Mouse (Mus musculus) embryonic facial prominence, embryonic 11.5 days (tissue): Measurements from ENCODE around the gene Hsf4. TPM values are rescaled to one million over a fixed set of nuclear protein-coding genes. Genes with fewer than 3 reads are reported as not detected.
A peak's percentile ranks its signal among the peaks of the same experiment; 100 is the strongest.

Experiments
- ATAC-seq: fragments of 200-750 bp; cut with Nextera tagmentation; replicated peaks from 2 replicates; pipeline ENCODE4 v1.8.0; 2017; ENCODE audit warnings: low read depth; ENCODE audit not compliant: insufficient number of reproducible peaks, low FRiP score, low TSS enrichment
- DNase-seq: peaks from one replicate; pipeline ENCODE4 v3.0.0-alpha.2; 2015; ENCODE audit warnings: low spot score
- H3K27ac ChIP-seq: fragments of 300-500 bp; sonication (generic); replicated peaks from 2 replicates; pipeline ENCODE4 v1.5.1; 2014; ENCODE audit warnings: mild to moderate bottlenecking, low read depth, low read length, control low read depth
- H3K27me3 ChIP-seq: fragments of 300-500 bp; sonication (generic); 2 replicates; pipeline ENCODE4 v1.6.1; 2014; ENCODE audit warnings: mild to moderate bottlenecking, low read length, moderate library complexity, mixed read lengths; ENCODE audit not compliant: control insufficient read depth, insufficient read depth
- H3K36me3 ChIP-seq: fragments of 300-500 bp; sonication (generic); replicated peaks from 2 replicates; pipeline ENCODE4 v1.6.1; 2014; ENCODE audit warnings: low read depth, mild to moderate bottlenecking, low read length, moderate library complexity, mixed read lengths; ENCODE audit not compliant: control insufficient read depth, insufficient read depth
- H3K4me1 ChIP-seq: fragments of 300-500 bp; sonication (generic); 2 replicates; pipeline ENCODE4 v1.6.1; 2014; ENCODE audit warnings: low read length, mixed read lengths; ENCODE audit not compliant: control insufficient read depth, insufficient read depth
- H3K4me2 ChIP-seq: fragments of 300-500 bp; sonication (generic); 2 replicates; pipeline ENCODE4 v1.6.1; 2014; ENCODE audit warnings: low read depth, mild to moderate bottlenecking, control low read depth, low read length, moderate library complexity
- H3K4me3 ChIP-seq: fragments of 300-500 bp; sonication (generic); 2 replicates; pipeline ENCODE4 v1.5.1; 2014; ENCODE audit warnings: low read depth, low read length, control low read depth
- H3K9ac ChIP-seq: fragments of 300-500 bp; sonication (generic); replicated peaks from 2 replicates; pipeline ENCODE4 v1.6.1; 2014; ENCODE audit warnings: mild to moderate bottlenecking, control low read depth, low read length
- H3K9me3 ChIP-seq: fragments of 300-500 bp; sonication (generic); replicated peaks from 2 replicates; pipeline ENCODE4 v1.6.1; 2016; ENCODE audit warnings: mild to moderate bottlenecking, low read length, inconsistent platforms, mixed read lengths; ENCODE audit not compliant: control insufficient read depth
- WGBS: fragments of 180-500 bp; shearing (Covaris S2); extraction: QIAGEN DNeasy Blood & Tissue Kit; methylation state at CpG from one replicate; pipeline ENCODE4 v1.1.7; 2014; 5-methylcytosine and 5-hydroxymethylcytosine counted together
- polyA plus RNA-seq: library from polyadenylated mRNA; unstranded; fragments of >200 nt; fragmentation: Nextera tagmentation; extraction: Ambion mirVana; gene quantifications from 2 replicates; pipeline ENCODE4 v1.2.1, GENCODE M21; 2014

Hsf4 gene
- polyA plus RNA-seq, 1 experiment from 2014 or later = 0.13 TPM

GRCm38 (mm10) chr8:105254152-105254965 lies 15.2 kb upstream of the Hsf4 start:
- peak; percentile 69 for ATAC-seq

GRCm38 (mm10) chr8:105254966-105255350 lies 14.6 kb upstream of the Hsf4 start, which contains the start of gene B3gnt9:
Gene B3gnt9, minus strand, starts transcription at chr8:105255153.
- Histone ChIP-seq H3K4me3 (peak within 1 kb of the TSS; percentile 63), H3K4me2 (peak within 1 kb of the TSS; percentile 99), H3K27ac (no peak within 1 kb of the TSS), H3K9me3 (no peaks in the 10 kb centered on the region), H3K27me3 (peaks cover 24% of the 10 kb centered on the region), H3K9ac (peak within 1 kb of the TSS; percentile 71), H3K36me3 (peaks cover 2% of the 10 kb centered on the region; the same call in 1 of the 2 replicates), H3K4me1 (peaks cover 7% of the 10 kb centered on the region)
- ATAC-seq = peak; percentile 31
- WGBS = 0% methylated on average over 14 of the region's 14 CpGs
- DNase-seq = peak; percentile 67

More at GRCm38 (mm10) chr8:105254152-105254965, 15.2 kb upstream of the Hsf4 start:
- Histone ChIP-seq H3K9me3 (no peaks in the 10 kb centered on the region), H3K27ac (no peak overlapping the region), H3K36me3 (peaks cover 2% of the 10 kb centered on the region; the same call in 1 of the 2 replicates), H3K4me3 (peak overlapping the region; percentile 63), H3K4me1 (peaks cover 5% of the 10 kb centered on the region; the same call in 1 of the 2 replicates), H3K4me2 (peak overlapping the region; percentile 99), H3K27me3 (peaks cover 18% of the 10 kb centered on the region), H3K9ac (peak overlapping the region; percentile 71)
- DNase-seq = peak; percentile 93
- WGBS = under 1% methylated on average over 68 of the region's 74 CpGs

GRCm38 (mm10) chr8:105257318-105258114 lies 12.1 kb upstream of the Hsf4 start:
- WGBS = 61% methylated on average over 7 of the region's 7 CpGs
- Histone ChIP-seq H3K9me3 (no peaks in the 10 kb centered on the region), H3K27ac (no peak overlapping the region), H3K9ac (no peak overlapping the region), H3K27me3 (peaks cover 34% of the 10 kb centered on the region), H3K36me3 (no peaks in the 10 kb centered on the region), H3K4me3 (no peak overlapping the region), H3K4me1 (peaks cover 7% of the 10 kb centered on the region), H3K4me2 (no peak overlapping the region)
- DNase-seq (no peak), ATAC-seq (no peak)

GRCm38 (mm10) chr8:105258911-105259720 lies 10.5 kb upstream of the Hsf4 start:
- Histone ChIP-seq H3K4me3 (peak overlapping the region; percentile 31), H3K36me3 (no peaks in the 10 kb centered on the region), H3K27me3 (peaks cover 45% of the 10 kb centered on the region), H3K4me2 (peak overlapping the region; percentile 75), H3K4me1 (peaks cover 7% of the 10 kb centered on the region), H3K9ac (0 out of 2 replicates have a peak overlapping the region, but pooled peaks have one; percentile 7), H3K27ac (no peak overlapping the region), H3K9me3 (no peaks in the 10 kb centered on the region)
- DNase-seq (peak; percentile 54), ATAC-seq (peak; percentile 46)
- WGBS = 2% methylated on average over 55 of the region's 55 CpGs

- peaks cover 4% of the 10 kb centered on the region for H3K4me1 ChIP-seq
- peak; percentile 88 for DNase-seq
- no peaks in the 10 kb centered on the region for H3K36me3 ChIP-seq
- peaks cover 45% of the 10 kb centered on the region for H3K27me3 ChIP-seq
- H3K4me3 ChIP-seq = peak overlapping the region; percentile 31
- peak; percentile 11 for ATAC-seq
- H3K9ac ChIP-seq = no peak overlapping the region
- H3K9me3 ChIP-seq = no peaks in the 10 kb centered on the region
- WGBS = 2% methylated on average over 30 of the region's 30 CpGs
- no peak overlapping the region for H3K27ac ChIP-seq
- H3K4me2 ChIP-seq = peak overlapping the region; percentile 75
Observed at GRCm38 (mm10) chr8:105259721-105260320, 9.8 kb upstream of the Hsf4 start.

GRCm38 (mm10) chr8:105260371-105261099 lies 9.1 kb upstream of the Hsf4 start:
- Histone ChIP-seq H3K36me3 (no peaks in the 10 kb centered on the region), H3K27ac (no peak overlapping the region), H3K27me3 (peaks cover 49% of the 10 kb centered on the region), H3K4me3 (no peak overlapping the region), H3K9ac (no peak overlapping the region), H3K4me1 (peaks cover 2% of the 10 kb centered on the region), H3K9me3 (no peaks in the 10 kb centered on the region), H3K4me2 (no peak overlapping the region)
- ATAC-seq = no peak
- DNase-seq = no peak
- WGBS = 54% methylated on average over 7 of the region's 7 CpGs
